Mouse (Mus musculus) CH12.LX (cell line): Measurements from ENCODE around the gene Flt1.

Experiments
- CTCF ChIP-seq, 2 experiments: IDR thresholded peaks in 1 of 2; conservative IDR thresholded peaks in 1 of 2; 2 replicates each; pipeline ENCODE4 v1.5.1; 2011 to 2012; ENCODE audit warnings: low read depth in 2 of 2, low read length in 2 of 2, improper control_type of control experiment in 1 of 2, inconsistent platforms in 1 of 2, mild to moderate bottlenecking in 1 of 2, moderate library complexity in 1 of 2
- E2F4 ChIP-seq: IDR thresholded peaks from 2 replicates; pipeline ENCODE4 v1.6.1; 2011; ENCODE audit warnings: low read depth, low read length, improper control_type of control experiment; ENCODE audit not compliant: insufficient replicate concordance
- EP300 ChIP-seq: IDR thresholded peaks from 2 replicates; pipeline ENCODE4 v1.6.1; 2011; ENCODE audit warnings: low read length, improper control_type of control experiment
- GABPA ChIP-seq: IDR thresholded peaks from 2 replicates; pipeline ENCODE4 v1.6.1; 2012; ENCODE audit warnings: low read depth, low read length, improper control_type of control experiment, inconsistent platforms; ENCODE audit not compliant: insufficient replicate concordance
- MXI1 ChIP-seq: IDR thresholded peaks from 2 replicates; pipeline ENCODE4 v1.6.1; 2011; ENCODE audit warnings: mild to moderate bottlenecking, low read depth, low read length, improper control_type of control experiment
- NRF1 ChIP-seq: IDR thresholded peaks from 2 replicates; pipeline ENCODE4 v1.6.1; 2014; ENCODE audit warnings: low read depth, mild to moderate bottlenecking, inconsistent platforms, low read length, improper control_type of control experiment, moderate library complexity
- POLR2A ChIP-seq: IDR thresholded peaks from 2 replicates; pipeline ENCODE4 v1.6.1; 2011; ENCODE audit warnings: low read depth, mild to moderate bottlenecking, improper control_type of control experiment, low read length
- POLR2AphosphoS2 ChIP-seq: IDR thresholded peaks from 2 replicates; pipeline ENCODE4 v1.6.1; 2011; ENCODE audit warnings: low read depth, low read length, improper control_type of control experiment
- RCOR1 ChIP-seq: conservative IDR thresholded peaks from 2 replicates; pipeline ENCODE4 v1.6.1; 2012; ENCODE audit warnings: low read depth, mild to moderate bottlenecking, inconsistent platforms, low read length, improper control_type of control experiment
- SMC3 ChIP-seq: IDR thresholded peaks from 2 replicates; pipeline ENCODE4 v1.6.1; 2011; ENCODE audit warnings: low read depth, low read length, improper control_type of control experiment
- TCF12 ChIP-seq: IDR thresholded peaks from 2 replicates; pipeline ENCODE4 v1.6.1; 2014; ENCODE audit warnings: low read depth, mild to moderate bottlenecking, inconsistent platforms, low read length, improper control_type of control experiment
- ZKSCAN1 ChIP-seq: IDR thresholded peaks from 2 replicates; pipeline ENCODE4 v1.6.1; 2012; ENCODE audit warnings: low read depth, inconsistent platforms, low read length, improper control_type of control experiment, borderline replicate concordance

DNA sequence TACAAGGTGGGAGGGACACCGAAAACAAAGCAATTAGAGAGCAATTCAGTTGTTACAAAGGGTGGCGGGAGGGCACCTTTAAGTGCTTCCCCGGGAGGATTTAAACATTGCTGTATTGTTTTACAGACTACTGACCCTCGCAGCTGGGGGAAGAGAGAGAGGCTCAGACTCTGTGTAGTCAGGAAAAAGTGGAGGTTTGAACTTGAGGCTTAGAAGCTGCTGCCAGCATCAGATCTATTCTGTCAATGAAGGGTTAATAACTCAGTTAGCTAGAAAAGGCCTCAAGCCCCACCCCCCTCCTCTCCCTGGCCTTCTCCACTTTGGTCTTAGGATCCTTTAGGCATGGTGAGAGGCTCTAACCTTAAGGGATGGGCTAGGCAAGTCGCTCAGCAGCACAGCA, 24.2 kb upstream of the Flt1 start:
- TF ChIP-seq GABPA (no peak), CTCF (conservative IDR thresholded peaks at IDR 0.05 in 1 of 2, IDR thresholded peaks at IDR 0.05 in 1 of 2; ENCODE audit: low read depth in 2 of 2, low read length in 2 of 2) (no peak), EP300 (no peak), RCOR1 (no peak), TCF12 (no peak), POLR2A (no peak), ZKSCAN1 (no peak), MXI1 (no peak), POLR2AphosphoS2 (no peak), E2F4 (no peak), NRF1 (no peak), SMC3 (no peak)
